Mouse (Mus musculus) ES-Bruce4 (cell line): ENCODE measurements around the gene Frs2.

Source experiments
- CTCF ChIP-seq: IDR thresholded peaks from one replicate; pipeline ENCODE4 v1.8.1; 2011; ENCODE audit warnings: low read depth, low read length
- POLR2A ChIP-seq: IDR thresholded peaks from one replicate; pipeline ENCODE4 v1.8.1; 2011; ENCODE audit warnings: low read length; ENCODE audit not compliant: insufficient read depth

DNA sequence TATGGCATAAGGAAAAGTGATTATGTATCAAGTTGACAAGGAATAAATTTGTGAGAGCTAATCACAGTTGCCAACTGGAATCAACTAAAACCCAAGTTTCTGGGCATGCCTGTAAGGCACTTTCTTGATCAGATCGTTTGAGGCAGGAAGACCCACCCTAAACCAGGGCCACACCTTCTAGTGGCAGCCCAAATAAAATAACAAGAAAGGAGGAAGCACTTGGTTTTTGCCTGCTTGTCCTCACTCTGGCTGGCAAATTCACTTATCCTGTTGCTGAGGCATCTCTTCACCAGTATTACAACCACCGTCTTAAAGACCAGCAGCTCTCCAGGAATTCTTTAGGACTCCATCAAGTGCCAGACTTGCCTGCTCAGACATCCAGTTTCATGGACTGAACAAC is 20.9 kb downstream of the Frs2 start:
- TF ChIP-seq CTCF: no peak
- TF ChIP-seq POLR2A: no peak
